Mouse (Mus musculus) hindbrain, postnatal 0 days (tissue): ENCODE measurements around the gene Hsd17b3. TPM values are rescaled to one million over a fixed set of nuclear protein-coding genes. Genes with fewer than 3 reads are reported as not detected.

Source experiments
- ATAC-seq: fragments of 200-750 bp; cut with Nextera tagmentation; 2 replicates; pipeline ENCODE4 v1.8.0; 2017; ENCODE audit warnings: mild to moderate bottlenecking, moderate TSS enrichment, moderate library complexity
- DNase-seq: peaks from one replicate; pipeline ENCODE4 v3.0.0-alpha.2; 2015; ENCODE audit warnings: low spot score
- H3K27ac ChIP-seq: fragments of 300-500 bp; sonication (generic); 2 replicates; pipeline ENCODE4 v1.5.1; 2014; ENCODE audit warnings: mild to moderate bottlenecking
- H3K27me3 ChIP-seq: fragments of 300-500 bp; sonication (generic); 2 replicates; pipeline ENCODE4 v1.6.1; 2014; ENCODE audit warnings: low read length, mixed read lengths; ENCODE audit not compliant: insufficient read depth
- H3K36me3 ChIP-seq: fragments of 300-500 bp; sonication (generic); 2 replicates; pipeline ENCODE4 v1.6.1; 2014; ENCODE audit warnings: low read length, mixed read lengths; ENCODE audit not compliant: insufficient read depth
- H3K4me1 ChIP-seq: fragments of 300-500 bp; sonication (generic); 2 replicates; pipeline ENCODE4 v1.6.1; 2014; ENCODE audit warnings: antibody characterized with exemption, low read length, mixed read lengths; ENCODE audit not compliant: insufficient read depth
- H3K4me2 ChIP-seq: fragments of 300-500 bp; sonication (generic); 2 replicates; pipeline ENCODE4 v1.6.1; 2014; ENCODE audit warnings: low read depth, mild to moderate bottlenecking, low read length, moderate library complexity, mixed read lengths
- H3K4me3 ChIP-seq: fragments of 300-500 bp; sonication (generic); 2 replicates; pipeline ENCODE4 v1.5.1; 2014; ENCODE audit warnings: low read length
- H3K9ac ChIP-seq: fragments of 300-500 bp; sonication (generic); replicated peaks from 2 replicates; pipeline ENCODE4 v1.6.1; 2014; ENCODE audit warnings: mild to moderate bottlenecking, low read length, moderate library complexity, mixed read lengths
- H3K9me3 ChIP-seq: fragments of 300-500 bp; sonication (generic); 2 replicates; pipeline ENCODE4 v1.6.1; 2016; ENCODE audit warnings: low read length, mixed read lengths
- CTCF ChIP-seq: IDR thresholded peaks from 2 replicates; pipeline ENCODE4 v1.5.1; 2016; ENCODE audit warnings: antibody characterized with exemption, control low read depth, low read depth
- WGBS: fragments of 180-500 bp; shearing (Covaris S2); extraction: QIAGEN DNeasy Blood & Tissue Kit; methylation state at CpG from one replicate; pipeline ENCODE4 v1.1.7; 2014; 5-methylcytosine and 5-hydroxymethylcytosine counted together
- polyA plus RNA-seq: library from polyadenylated mRNA; unstranded; fragments of >200 nt; fragmentation: Nextera tagmentation; extraction: Ambion mirVana; gene quantifications from 2 replicates; pipeline ENCODE4 v1.2.1, GENCODE M21; 2015
- total RNA-seq: library from RNA; depleted of rRNA; stranded (reverse); fragments of >200 nt; gene quantifications from 2 replicates; pipeline ENCODE4 v1.2.3, GENCODE M21; 2014; rRNA removed

Hsd17b3 gene
- total and polyA plus RNA-seq, 2 experiments from 2014 or later, result not detected

GRCm38 (mm10) chr13:64030792-64031191 is 58.2 kb downstream of the Hsd17b3 start:
- no peaks in the 10 kb centered on the region for H3K4me1 ChIP-seq
- no peak for DNase-seq
- H3K9me3 ChIP-seq, result no peaks in the 10 kb centered on the region
- WGBS, result 68% methylated on average over 1 of the region's 1 CpGs
- H3K4me2 ChIP-seq, result no peak overlapping the region
- H3K27ac ChIP-seq, result no peak overlapping the region
- H3K9ac ChIP-seq, result no peak overlapping the region
- no peak for ATAC-seq
- no peak overlapping the region for H3K4me3 ChIP-seq
- no peaks in the 10 kb centered on the region for H3K36me3 ChIP-seq
- H3K27me3 ChIP-seq, result no peaks in the 10 kb centered on the region
- TF ChIP-seq CTCF, result no peak

- Histone ChIP-seq H3K4me1 (0 out of 2 replicates have a peak, but pooled peaks cover 7% of the 10 kb centered on the region), H3K9ac (no peak overlapping the region), H3K27me3 (no peaks in the 10 kb centered on the region), H3K27ac (no peak overlapping the region), H3K4me2 (no peak overlapping the region), H3K9me3 (no peaks in the 10 kb centered on the region), H3K4me3 (no peak overlapping the region), H3K36me3 (no peaks in the 10 kb centered on the region)
- ATAC-seq (no peak), DNase-seq (no peak)
- 83% methylated on average over 4 of the region's 4 CpGs for WGBS
- no peak for TF ChIP-seq CTCF
Measured at GRCm38 (mm10) chr13:64024803-64025202, 64.2 kb downstream of the Hsd17b3 start.

GRCm38 (mm10) chr13:64022786-64023468 is 66.1 kb downstream of the Hsd17b3 start:
- no peak for DNase-seq
- H3K4me3 ChIP-seq, result no peak overlapping the region
- no peaks in the 10 kb centered on the region for H3K36me3 ChIP-seq
- H3K4me2 ChIP-seq, result no peak overlapping the region
- H3K27me3 ChIP-seq, result no peaks in the 10 kb centered on the region
- ATAC-seq, result no peak
- WGBS, result 83% methylated on average over 15 of the region's 15 CpGs
- H3K27ac ChIP-seq, result no peak overlapping the region
- TF ChIP-seq CTCF, result no peak
- 0 out of 2 replicates have a peak, but pooled peaks cover 9% of the 10 kb centered on the region for H3K4me1 ChIP-seq
- H3K9ac ChIP-seq, result no peak overlapping the region
- no peaks in the 10 kb centered on the region for H3K9me3 ChIP-seq

GRCm38 (mm10) chr13:64020902-64021311 is 68.1 kb downstream of the Hsd17b3 start:
- WGBS, result 7% methylated on average over 7 of the region's 7 CpGs
- H3K27ac ChIP-seq, result peak overlapping the region; percentile 52
- no peaks in the 10 kb centered on the region for H3K9me3 ChIP-seq
- no peak overlapping the region for H3K9ac ChIP-seq
- ATAC-seq (peak; percentile 94), DNase-seq (peak; percentile 81)
- 0 out of 2 replicates have a peak, but pooled peaks cover 9% of the 10 kb centered on the region for H3K4me1 ChIP-seq
- no peak for TF ChIP-seq CTCF
- H3K36me3 ChIP-seq, result no peaks in the 10 kb centered on the region
- H3K4me3 ChIP-seq, result no peak overlapping the region
- no peaks in the 10 kb centered on the region for H3K27me3 ChIP-seq
- no peak overlapping the region for H3K4me2 ChIP-seq

GRCm38 (mm10) chr13:64018586-64019141 is 70.4 kb downstream of the Hsd17b3 start:
- WGBS, result 57% methylated on average over 10 of the region's 10 CpGs
- no peak for TF ChIP-seq CTCF
- no peak overlapping the region for H3K4me3 ChIP-seq

GRCm38 (mm10) chr13:64016048-64016447 is 73.0 kb downstream of the Hsd17b3 start:
- no peak for ATAC-seq
- DNase-seq, result no peak
- TF ChIP-seq CTCF, result no peak
- 44% methylated on average over 4 of the region's 4 CpGs for WGBS
- H3K9me3 ChIP-seq, result no peaks in the 10 kb centered on the region
- H3K4me1 ChIP-seq, result 0 out of 2 replicates have a peak, but pooled peaks cover 8% of the 10 kb centered on the region
- no peak overlapping the region for H3K4me2 ChIP-seq
- H3K27ac ChIP-seq, result no peak overlapping the region
- H3K27me3 ChIP-seq, result no peaks in the 10 kb centered on the region
- H3K36me3 ChIP-seq, result no peaks in the 10 kb centered on the region
- no peak overlapping the region for H3K9ac ChIP-seq
- H3K4me3 ChIP-seq, result no peak overlapping the region

More at GRCm38 (mm10) chr13:64018586-64019141, 70.4 kb downstream of the Hsd17b3 start:
- H3K27me3 ChIP-seq, result no peaks in the 10 kb centered on the region
- no peak for DNase-seq
- H3K9me3 ChIP-seq, result no peaks in the 10 kb centered on the region
- H3K4me1 ChIP-seq, result 0 out of 2 replicates have a peak, but pooled peaks cover 9% of the 10 kb centered on the region
- no peak for ATAC-seq
- no peak overlapping the region for H3K9ac ChIP-seq
- H3K36me3 ChIP-seq, result no peaks in the 10 kb centered on the region
- no peak overlapping the region for H3K27ac ChIP-seq
- no peak overlapping the region for H3K4me2 ChIP-seq

GRCm38 (mm10) chr13:64011157-64011556 is 77.9 kb downstream of the Hsd17b3 start:
- WGBS, result 83% methylated on average over 4 of the region's 4 CpGs
- Histone ChIP-seq H3K9ac (no peak overlapping the region), H3K4me1 (no peaks in the 10 kb centered on the region), H3K4me3 (no peak overlapping the region), H3K9me3 (no peaks in the 10 kb centered on the region), H3K27ac (no peak overlapping the region), H3K4me2 (no peak overlapping the region), H3K36me3 (no peaks in the 10 kb centered on the region), H3K27me3 (no peaks in the 10 kb centered on the region)
- ATAC-seq, result no peak
- no peak for DNase-seq
- no peak for TF ChIP-seq CTCF

Other genes starting within 250 kb of the Hsd17b3 start
- 0.83 and 0.89 TPM in 2 replicates for gene Slc35d2, start 40.1 kb upstream of the Hsd17b3 start, total RNA-seq
- gene Slc35d2, start 40.1 kb upstream of the Hsd17b3 start, polyA plus RNA-seq, result 1.5 and 3.4 TPM in 2 replicates
- gene Zfp367, start 64.0 kb upstream of the Hsd17b3 start, total RNA-seq, result 15.3 and 17.0 TPM in 2 replicates
- 6.7 and 6.9 TPM in 2 replicates for gene Zfp367, start 64.0 kb upstream of the Hsd17b3 start, polyA plus RNA-seq
- gene Habp4, start 72.6 kb upstream of the Hsd17b3 start, total RNA-seq, result 47.1 and 64.6 TPM in 2 replicates
- gene Habp4, start 72.6 kb upstream of the Hsd17b3 start, polyA plus RNA-seq, result 63.4 and 65.6 TPM in 2 replicates
- gene Cdc14b, start 186.1 kb upstream of the Hsd17b3 start, total RNA-seq, result 2.2 and 5.5 TPM in 2 replicates
- 2.3 and 2.7 TPM in 2 replicates for gene Cdc14b, start 186.1 kb upstream of the Hsd17b3 start, polyA plus RNA-seq
- gene Aaed1, start 223.5 kb upstream of the Hsd17b3 start, total RNA-seq, result 10.5 and 13.5 TPM in 2 replicates
- gene Aaed1, start 223.5 kb upstream of the Hsd17b3 start, polyA plus RNA-seq, result 16.0 and 18.6 TPM in 2 replicates